Mouse (Mus musculus): ENCODE results near the gene Aifm3.

GRCm38 (mm10) chr16:17528276-17528675 lies 38.9 kb downstream of the Aifm3 start:
- TF ChIP-seq CTCF (IDR thresholded peaks at IDR 0.05; ENCODE audit: control insufficient read depth, insufficient read depth, insufficient replicate concordance, low read depth, low read length) (no peak), POLR2A (IDR thresholded peaks at IDR 0.05; ENCODE audit: control insufficient read depth, low read depth, low read length) (no peak)
